Mouse (Mus musculus): ENCODE measurements around the gene Gpr146.
A peak's percentile ranks its signal among the peaks of the same experiment; 100 is the strongest.

Gpr146 gene

DNA sequence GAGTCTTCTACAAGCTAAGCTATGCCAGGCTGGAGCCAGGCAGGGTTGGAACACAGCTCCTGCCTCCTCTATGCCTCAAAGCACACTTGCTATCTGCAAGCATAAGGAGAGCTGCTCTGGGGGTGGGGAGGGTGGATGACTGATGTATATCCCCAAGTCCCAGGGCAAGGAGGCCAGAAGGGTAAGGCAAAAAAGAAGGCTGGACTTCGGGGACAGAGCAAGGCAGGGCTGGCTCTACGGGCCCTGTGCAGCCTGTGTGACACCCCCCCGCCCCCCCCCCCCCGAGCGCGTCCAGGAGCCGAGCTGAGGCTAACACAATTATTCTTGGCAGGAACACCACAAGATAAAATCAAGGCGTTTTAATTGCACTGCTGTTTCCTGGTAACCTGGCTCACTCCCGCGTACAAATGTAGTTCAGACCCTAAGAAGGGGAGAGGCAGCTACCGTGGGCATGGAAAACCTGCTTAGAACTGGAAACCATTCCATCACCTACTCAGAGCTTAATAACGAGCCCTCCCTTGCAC, 52.4 kb downstream of the Gpr146 start:
- DNase-seq (ENCODE audit: extremely low spot score) = no peak

DNA sequence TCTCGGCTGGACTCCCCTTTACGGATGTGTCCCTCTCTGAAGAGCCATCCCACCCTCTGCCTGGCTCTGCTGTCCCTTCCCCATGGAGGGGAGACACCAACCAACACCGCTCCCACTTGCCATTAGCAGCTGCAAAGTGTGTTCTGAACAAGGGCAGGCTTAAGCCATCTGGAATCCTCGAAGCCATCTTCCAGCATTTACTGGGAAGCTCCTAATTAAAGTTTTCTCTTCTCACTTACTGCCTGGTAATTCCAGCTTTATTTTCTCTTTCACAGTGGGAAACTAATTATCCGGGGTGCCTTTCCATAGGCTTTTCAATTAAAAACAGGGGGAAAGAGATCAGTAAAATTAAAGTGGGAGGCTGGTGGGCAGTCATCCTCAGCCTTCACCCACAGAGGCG, 54.8 kb downstream of the Gpr146 start:
- no peak for DNase-seq (ENCODE audit: extremely low spot score)

GRCm38 (mm10) chr5:139432747-139433508, 55.4 kb downstream of the Gpr146 start:
- no peak for DNase-seq (ENCODE audit: extremely low spot score)

DNA sequence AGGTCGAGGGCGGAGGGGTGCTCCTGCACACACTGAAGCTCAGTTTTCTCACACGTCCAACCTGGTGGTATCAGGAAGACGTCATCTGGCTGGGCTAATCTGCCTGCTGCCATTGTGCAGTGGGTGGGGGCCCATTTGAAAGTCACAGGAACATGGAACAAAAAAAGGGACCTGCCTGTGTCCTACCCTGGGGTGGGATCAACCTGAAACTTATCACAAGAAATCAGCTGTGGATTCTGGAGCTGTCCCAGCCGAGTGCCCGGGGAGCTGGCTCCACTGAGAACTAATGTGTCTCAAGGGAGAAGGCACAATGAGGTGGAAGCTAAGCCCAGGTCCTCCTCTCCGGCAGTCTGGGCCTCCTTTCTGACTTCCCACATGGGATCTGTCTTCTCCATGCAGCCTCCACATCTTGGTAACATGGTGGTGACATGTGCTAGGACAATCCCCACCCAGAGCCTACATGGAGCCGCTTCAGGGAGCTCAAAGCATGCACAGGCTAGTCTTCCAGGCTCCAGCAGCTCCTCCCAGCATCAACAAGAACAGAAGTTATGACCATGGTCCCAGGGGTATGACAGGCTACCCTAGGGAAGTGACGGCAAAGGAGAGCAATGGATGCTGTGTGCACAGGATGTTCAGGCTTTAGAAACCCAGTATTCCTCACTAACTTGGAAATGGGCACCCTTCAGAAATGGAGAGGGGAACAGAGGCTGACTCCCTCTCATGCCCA, 56.5 kb downstream of the Gpr146 start:
- no peak for DNase-seq (ENCODE audit: extremely low spot score)

- peak; percentile 26 for DNase-seq (ENCODE audit: extremely low spot score)
Observed at GRCm38 (mm10) chr5:139434940-139435339, 57.4 kb downstream of the Gpr146 start.

DNA sequence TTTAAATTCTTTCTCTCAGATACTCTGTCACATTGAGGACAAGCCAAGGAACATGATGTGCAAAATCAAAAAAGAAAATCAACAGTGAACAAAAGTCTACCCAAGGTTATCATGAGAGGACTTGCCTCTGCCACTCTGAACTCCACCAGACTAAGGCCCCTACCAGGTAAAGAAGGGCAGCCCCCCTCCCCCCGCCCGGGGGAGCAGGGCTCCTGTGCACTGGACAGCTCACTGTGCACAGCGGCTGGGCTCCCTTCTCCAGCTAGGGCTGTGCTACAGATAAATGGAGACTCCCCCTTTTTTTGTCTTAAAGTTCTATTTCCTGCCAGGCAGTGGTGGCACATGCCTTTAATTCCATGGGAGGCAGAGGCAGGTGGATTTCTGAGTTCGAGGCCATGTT, 60.3 kb downstream of the Gpr146 start:
- DNase-seq (ENCODE audit: extremely low spot score) = no peak

DNA sequence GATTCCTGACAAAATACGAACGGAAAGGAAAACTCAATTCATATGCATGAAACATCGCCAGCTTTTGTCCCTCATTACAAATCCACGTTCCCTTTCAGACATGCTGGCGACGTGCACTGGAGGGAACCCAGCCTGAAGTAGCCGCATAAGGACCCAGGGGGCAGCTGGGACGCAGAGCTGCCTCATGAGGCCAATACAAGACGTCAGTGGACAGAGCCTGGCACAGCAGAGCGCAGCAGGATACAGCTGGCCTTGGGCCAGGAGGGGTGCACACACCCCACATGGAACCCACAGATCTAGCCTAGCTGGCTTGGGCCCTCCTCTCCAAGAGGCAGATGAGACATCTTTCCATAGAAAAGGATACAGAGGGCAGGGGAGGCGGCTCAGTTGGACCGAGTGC, 60.9 kb downstream of the Gpr146 start:
- DNase-seq (ENCODE audit: extremely low spot score) = no peak

- DNase-seq (ENCODE audit: extremely low spot score) = no peak
Observed at GRCm38 (mm10) chr5:139440451-139440850, 63.0 kb downstream of the Gpr146 start.

DNA sequence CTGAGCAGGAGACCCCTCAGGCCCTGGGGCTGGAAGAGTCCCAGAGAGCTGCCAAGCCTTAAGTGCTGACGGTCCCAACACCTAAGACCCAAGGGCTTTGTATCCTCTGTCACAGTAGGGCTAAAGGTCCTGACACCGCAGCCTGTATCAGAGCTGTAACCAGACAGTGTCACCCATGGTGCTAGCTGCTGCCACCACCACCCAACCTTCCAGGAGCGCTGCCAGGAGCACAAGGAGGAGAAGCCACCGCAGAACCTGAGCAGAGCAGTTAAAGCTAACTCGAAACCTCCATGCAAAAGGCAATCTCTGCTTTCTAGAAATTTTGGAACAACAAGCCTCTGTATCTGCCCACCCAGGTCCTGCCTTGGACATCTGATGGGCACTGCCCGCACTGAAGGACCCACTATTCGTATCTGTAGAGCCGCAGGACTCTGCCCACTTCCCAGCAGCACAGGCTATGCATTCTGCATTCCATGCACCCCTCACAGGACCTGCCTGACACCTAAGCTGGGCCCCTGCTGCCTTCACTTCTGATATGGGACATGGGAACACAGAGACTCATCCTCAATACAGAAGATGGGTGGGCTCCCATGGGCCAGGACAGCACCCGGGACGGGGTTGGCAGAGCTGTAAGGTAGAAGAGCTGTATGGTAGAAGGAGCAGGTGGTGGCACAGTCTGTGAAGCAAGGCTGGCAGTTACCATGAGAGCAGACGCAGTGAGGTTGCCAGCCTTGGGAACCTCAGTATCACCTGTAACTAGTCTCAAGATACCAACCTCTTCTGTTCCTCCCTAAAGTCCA, 63.6 kb downstream of the Gpr146 start:
- no peak for DNase-seq (ENCODE audit: extremely low spot score)

- no peak for DNase-seq (ENCODE audit: extremely low spot score)
Observed at GRCm38 (mm10) chr5:139441726-139442018, 64.2 kb downstream of the Gpr146 start.

GRCm38 (mm10) chr5:139442428-139442827, 64.9 kb downstream of the Gpr146 start:
- no peak for DNase-seq (ENCODE audit: extremely low spot score)

DNA sequence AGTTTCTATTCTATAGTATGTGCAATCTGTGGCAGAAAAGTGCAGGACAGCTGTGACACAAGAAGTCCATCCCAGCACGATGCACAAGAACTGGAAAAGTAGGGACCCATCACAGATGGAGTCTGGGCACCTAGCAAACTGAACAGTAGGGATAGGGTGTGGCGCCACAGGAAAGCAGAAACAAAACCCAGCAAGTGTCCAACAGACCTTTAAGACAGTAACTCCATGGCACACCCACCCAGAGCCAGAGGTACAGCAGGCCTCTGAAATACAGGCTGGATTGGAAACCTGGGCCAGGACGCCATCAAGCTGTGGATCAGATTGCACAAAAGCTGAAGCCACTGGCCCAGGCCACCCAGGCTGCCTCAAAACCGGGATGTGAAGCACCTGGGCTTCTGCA, 65.5 kb downstream of the Gpr146 start:
- no peak for DNase-seq (ENCODE audit: extremely low spot score)

DNA sequence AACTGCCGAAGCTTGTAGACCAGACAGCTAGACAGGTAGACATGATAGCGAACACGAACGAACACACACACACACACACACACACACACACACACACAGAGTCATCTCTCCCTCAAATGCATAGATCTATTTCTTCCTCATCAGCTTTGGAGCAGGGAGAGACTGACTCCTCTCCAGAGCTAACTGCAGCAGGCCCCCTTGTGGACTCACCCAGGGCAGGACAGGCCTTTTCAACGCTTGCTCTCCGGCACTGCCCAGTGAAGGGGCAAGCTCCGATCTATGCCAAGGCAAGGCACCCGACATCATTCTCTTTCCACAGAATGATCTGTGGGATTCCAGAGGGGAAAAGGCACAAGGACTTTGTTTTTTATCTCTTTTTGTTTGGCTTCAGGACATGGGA, 67.8 kb downstream of the Gpr146 start:
- DNase-seq (ENCODE audit: extremely low spot score) = no peak
